Mouse (Mus musculus) ES-E14 (cell line): ENCODE data around the gene Rsph9. TPM values are rescaled to one million over a fixed set of nuclear protein-coding genes. Genes with fewer than 3 reads are reported as not detected.

Experiments used
- DNase-seq: peaks from one replicate; pipeline ENCODE4 v3.0.0-alpha.2; 2013; ENCODE audit warnings: low read depth, low spot score
- H3K27ac ChIP-seq: 2 replicates; pipeline ENCODE4 v1.5.1; 2012; ENCODE audit warnings: low read depth, mild to moderate bottlenecking, low read length, moderate library complexity, mixed read lengths; ENCODE audit not compliant: poor library complexity, insufficient read depth, severe bottlenecking
- H3K36me3 ChIP-seq: 2 replicates; pipeline ENCODE4 v1.6.1; 2012; ENCODE audit warnings: mild to moderate bottlenecking, low read length, moderate library complexity, mixed read lengths; ENCODE audit not compliant: control insufficient read depth, poor library complexity, insufficient read depth, severe bottlenecking
- H3K4me1 ChIP-seq, 2 experiments: fragments of 150-350 bp in 1 of 2; sonication (generic) in 1 of 2; 2 replicates each; pipeline ENCODE4 v1.6.1; 2012; ENCODE audit warnings: low read length in 2 of 2, mild to moderate bottlenecking in 1 of 2, mixed read lengths in 1 of 2; ENCODE audit not compliant: control insufficient read depth in 2 of 2, insufficient read depth in 2 of 2, poor library complexity in 1 of 2
- H3K4me3 ChIP-seq, 2 experiments: fragments of 150-350 bp in 1 of 2; sonication (generic) in 1 of 2; 2 replicates each; pipeline ENCODE4 v1.5.1; 2012; ENCODE audit warnings: low read length in 2 of 2, low read depth in 1 of 2, mild to moderate bottlenecking in 1 of 2, mixed read lengths in 1 of 2; ENCODE audit not compliant: insufficient read depth in 1 of 2, poor library complexity in 1 of 2, severe bottlenecking in 1 of 2
- H3K9ac ChIP-seq: 2 replicates; pipeline ENCODE4 v1.6.1; 2012; ENCODE audit warnings: low read depth, mild to moderate bottlenecking, low read length, mixed read lengths; ENCODE audit not compliant: poor library complexity, insufficient read depth, severe bottlenecking
- H3K9me3 ChIP-seq: fragments of 150-350 bp; sonication (generic); 2 replicates; pipeline ENCODE4 v1.6.1; 2012; ENCODE audit warnings: low read depth, mild to moderate bottlenecking, low read length; ENCODE audit not compliant: control insufficient read depth, insufficient read depth
- CHD2 ChIP-seq: IDR thresholded peaks from 2 replicates; pipeline ENCODE4 v1.6.1; 2014; ENCODE audit warnings: mild to moderate bottlenecking, low read depth, low read length, inconsistent platforms
- HCFC1 ChIP-seq: IDR thresholded peaks from 2 replicates; pipeline ENCODE4 v1.6.1; 2012; ENCODE audit warnings: low read length, inconsistent platforms, borderline replicate concordance; ENCODE audit not compliant: insufficient read depth
- MAFK ChIP-seq: IDR thresholded peaks from 2 replicates; pipeline ENCODE4 v1.6.1; 2014; ENCODE audit warnings: mild to moderate bottlenecking, low read depth, low read length, inconsistent platforms; ENCODE audit not compliant: insufficient read depth
- ZC3H11A ChIP-seq: IDR thresholded peaks from 2 replicates; pipeline ENCODE4 v1.6.1; 2012; ENCODE audit warnings: low read depth, mild to moderate bottlenecking, inconsistent platforms, low read length, borderline replicate concordance
- ZNF384 ChIP-seq: IDR thresholded peaks from 2 replicates; pipeline ENCODE4 v1.6.1; 2012; ENCODE audit warnings: low read depth, low read length, inconsistent platforms
- in situ Hi-C, 2 experiments: fragments of 600-800 bp; cut with MboI; formaldehyde crosslinking; loops; one replicate each; pipeline ENCODE4 v1.15.1; 2025; ENCODE audit warnings: low sequenced_read_pairs in 2 of 2, inconsistent platforms in 1 of 2; ENCODE audit not compliant: unreplicated experiment in 2 of 2
- total RNA-seq: library from RNA; depleted of rRNA; stranded (reverse); fragments of 300-350 nt; gene quantifications from 2 replicates; pipeline ENCODE4 v1.2.3, GENCODE M21; 2012

Gene Rsph9
- total RNA-seq, 1 experiment = 0.85 TPM

- in situ Hi-C loops = no loop called here
Measured at GRCm38 (mm10) chr17:46083381-46083780, 60.6 kb downstream of the Rsph9 start.

DNA sequence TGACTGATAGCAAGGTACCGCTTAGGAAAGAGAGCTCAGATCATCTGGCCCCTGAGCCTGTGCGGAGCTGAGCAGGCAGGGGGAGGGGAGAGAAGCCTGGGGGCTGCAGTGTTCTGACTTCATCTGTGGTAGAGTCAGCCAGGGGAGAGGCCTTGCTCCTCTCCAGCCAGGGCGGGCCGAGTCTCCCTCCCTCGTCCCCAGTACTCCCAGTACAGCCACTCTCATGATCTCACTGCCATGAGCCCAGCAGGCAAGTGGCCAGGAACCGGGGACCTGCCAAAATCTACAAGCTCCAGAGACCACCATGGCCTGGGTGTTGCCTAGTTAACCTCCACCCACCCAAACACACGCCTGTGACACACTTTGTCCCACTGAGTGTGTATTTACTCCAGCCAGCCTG lies 62.4 kb downstream of the Rsph9 start:
- in situ Hi-C loops = no loop called here
- no peak overlapping the region; the same call in 1 of the 2 replicates for H3K27ac ChIP-seq
- H3K9me3 ChIP-seq = no peaks in the 10 kb centered on the region
- H3K4me1 ChIP-seq = peaks cover 3 to 15% of the 10 kb centered on the region in 2 experiments; a peak in 2 of 4 replicates
- no peak overlapping the region for H3K9ac ChIP-seq
- H3K36me3 ChIP-seq = no peaks in the 10 kb centered on the region
- DNase-seq = no peak
- TF ChIP-seq ZC3H11A = no peak
- no peak for TF ChIP-seq CHD2
- TF ChIP-seq MAFK = no peak
- TF ChIP-seq HCFC1 = no peak
- no peak for TF ChIP-seq ZNF384
- no peak overlapping the region for H3K4me3 ChIP-seq

More at GRCm38 (mm10) chr17:46083381-46083780, 60.6 kb downstream of the Rsph9 start:
- no peak for TF ChIP-seq ZC3H11A
- no peak for TF ChIP-seq CHD2
- no peak for TF ChIP-seq HCFC1
- no peak for TF ChIP-seq ZNF384
- Histone ChIP-seq H3K4me3 (no peak overlapping the region), H3K9ac (no peak overlapping the region), H3K4me1 (peaks cover 3 to 15% of the 10 kb centered on the region in 2 experiments; a peak in 2 of 4 replicates), H3K9me3 (no peaks in the 10 kb centered on the region), H3K27ac (no peak overlapping the region), H3K36me3 (no peaks in the 10 kb centered on the region)
- no peak for DNase-seq

DNA sequence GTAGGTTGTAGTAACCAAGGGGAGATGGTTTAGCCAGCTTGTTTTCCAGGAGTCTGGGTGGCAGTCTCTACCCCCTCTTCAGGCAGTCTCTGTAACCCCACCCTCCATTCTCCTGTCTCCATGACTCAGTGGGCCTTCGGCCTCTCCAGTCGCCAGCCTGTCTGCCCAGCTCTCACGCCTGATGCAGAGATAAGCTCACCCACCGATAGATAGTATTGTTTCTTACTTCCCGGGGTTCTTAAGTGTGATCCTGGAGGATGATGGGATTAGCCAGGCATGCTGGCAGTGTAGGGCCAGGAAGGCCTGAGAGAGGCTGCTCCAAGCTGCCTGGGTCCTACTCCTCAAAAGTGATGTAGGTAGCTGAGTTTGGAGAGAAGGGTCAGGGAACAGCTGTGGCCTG lies 63.0 kb downstream of the Rsph9 start:
- Histone ChIP-seq H3K36me3 (no peaks in the 10 kb centered on the region), H3K27ac (no peak overlapping the region; the same call in 1 of the 2 replicates), H3K9ac (no peak overlapping the region), H3K4me1 (peaks cover 3 to 15% of the 10 kb centered on the region in 2 experiments; a peak in 1 of 4 replicates), H3K4me3 (no peak overlapping the region), H3K9me3 (no peaks in the 10 kb centered on the region)
- DNase-seq = no peak
- in situ Hi-C loops = no loop called here
- no peak for TF ChIP-seq HCFC1
- no peak for TF ChIP-seq MAFK
- no peak for TF ChIP-seq ZNF384
- no peak for TF ChIP-seq ZC3H11A
- TF ChIP-seq CHD2 = no peak

GRCm38 (mm10) chr17:46080388-46080787 lies 63.6 kb downstream of the Rsph9 start:
- Histone ChIP-seq H3K36me3 (no peaks in the 10 kb centered on the region), H3K4me3 (no peak overlapping the region), H3K9ac (no peak overlapping the region), H3K4me1 (peaks cover 3 to 15% of the 10 kb centered on the region in 2 experiments; a peak in 1 of 4 replicates), H3K27ac (no peak overlapping the region), H3K9me3 (no peaks in the 10 kb centered on the region)
- in situ Hi-C loops = no loop called here
- no peak for DNase-seq
- TF ChIP-seq ZNF384 (no peak), ZC3H11A (0 out of 2 replicates have a peak, but pooled peaks have one; percentile 2)

GRCm38 (mm10) chr17:46079037-46079436 lies 65.0 kb downstream of the Rsph9 start:
- in situ Hi-C loops = no loop called here
- peaks cover 3 to 15% of the 10 kb centered on the region in 2 experiments; a peak in 2 of 4 replicates for H3K4me1 ChIP-seq
- DNase-seq = no peak
- TF ChIP-seq HCFC1 = no peak
- no peak for TF ChIP-seq ZNF384
- H3K27ac ChIP-seq = no peak overlapping the region
- no peak overlapping the region for H3K4me3 ChIP-seq
- no peaks in the 10 kb centered on the region for H3K36me3 ChIP-seq
- no peaks in the 10 kb centered on the region for H3K9me3 ChIP-seq
- H3K9ac ChIP-seq = no peak overlapping the region
